Mouse (Mus musculus): ENCODE data around the gene Pskh1. TPM values are rescaled to one million over a fixed set of nuclear protein-coding genes. Genes with fewer than 3 reads are reported as not detected.

Gene Pskh1
- polyA plus RNA-seq, 1 experiment from 2014 or later = 21.4 TPM

- Histone ChIP-seq H3K4me1 (replicated peaks; ENCODE audit: control insufficient read depth, insufficient read depth, low read length) (peaks cover 26% of the 10 kb centered on the region), H3K4me3 (ENCODE audit: low read depth, low read length) (peak overlapping the region; percentile 89)
These were observed 66.6 kb downstream of the Pskh1 start for GRCm38 (mm10) chr8:105966692-105967311.

GRCm38 (mm10) chr8:105969367-105969766 is 69.1 kb downstream of the Pskh1 start:
- DNase-seq (ENCODE audit: low spot score) (no peak), ATAC-seq (replicated peaks; ENCODE audit: low FRiP score) (no peak)
- peaks cover 15% of the 10 kb centered on the region for H3K4me1 ChIP-seq (replicated peaks; ENCODE audit: control insufficient read depth, insufficient read depth, low read length)
- no peaks in the 10 kb centered on the region for H3K9me3 ChIP-seq (ENCODE audit: control insufficient read depth, low read length)
- WGBS = 87% methylated on average over 1 of the region's 1 CpGs
- no peak overlapping the region for H3K4me3 ChIP-seq (ENCODE audit: low read depth, low read length)
- H3K27ac ChIP-seq (ENCODE audit: low read depth, low read length) = no peak overlapping the region
- H3K27me3 ChIP-seq (replicated peaks; ENCODE audit: control insufficient read depth, insufficient read depth, low read length) = no peaks in the 10 kb centered on the region
- no peak overlapping the region for H3K9ac ChIP-seq (ENCODE audit: low read depth, low read length)
- no peaks in the 10 kb centered on the region for H3K36me3 ChIP-seq (ENCODE audit: control insufficient read depth, insufficient read depth, low read length)
- no peak overlapping the region for H3K4me2 ChIP-seq

More at GRCm38 (mm10) chr8:105966692-105967311, 66.6 kb downstream of the Pskh1 start:
- no peaks in the 10 kb centered on the region for H3K27me3 ChIP-seq (replicated peaks; ENCODE audit: control insufficient read depth, insufficient read depth, low read length)
- H3K36me3 ChIP-seq (ENCODE audit: control insufficient read depth, insufficient read depth, low read length) = no peaks in the 10 kb centered on the region
- H3K9me3 ChIP-seq (ENCODE audit: control insufficient read depth, low read length) = no peaks in the 10 kb centered on the region
- ATAC-seq (replicated peaks; ENCODE audit: low FRiP score) = peak; percentile 78
- H3K27ac ChIP-seq (ENCODE audit: low read depth, low read length) = peak overlapping the region; percentile 95
- H3K4me2 ChIP-seq = peak overlapping the region; percentile 93
- H3K9ac ChIP-seq (ENCODE audit: low read depth, low read length) = peak overlapping the region; percentile 90
- WGBS = 4% methylated on average over 19 of the region's 19 CpGs
- peak; percentile 79 for DNase-seq (ENCODE audit: low spot score)

GRCm38 (mm10) chr8:105971019-105971720 is 70.9 kb downstream of the Pskh1 start:
- Histone ChIP-seq H3K4me3 (ENCODE audit: low read depth, low read length) (no peak overlapping the region), H3K9me3 (ENCODE audit: control insufficient read depth, low read length) (no peaks in the 10 kb centered on the region), H3K4me1 (replicated peaks; ENCODE audit: control insufficient read depth, insufficient read depth, low read length) (peaks cover 7% of the 10 kb centered on the region), H3K4me2 (no peak overlapping the region), H3K27ac (ENCODE audit: low read depth, low read length) (no peak overlapping the region), H3K36me3 (ENCODE audit: control insufficient read depth, insufficient read depth, low read length) (no peaks in the 10 kb centered on the region), H3K9ac (ENCODE audit: low read depth, low read length) (no peak overlapping the region), H3K27me3 (replicated peaks; ENCODE audit: control insufficient read depth, insufficient read depth, low read length) (no peaks in the 10 kb centered on the region)
- ATAC-seq (replicated peaks; ENCODE audit: low FRiP score) (no peak), DNase-seq (ENCODE audit: low spot score) (no peak)
- WGBS = 79% methylated on average over 8 of the region's 8 CpGs

GRCm38 (mm10) chr8:105975363-105975762 is 75.1 kb downstream of the Pskh1 start:
- 73% methylated on average over 7 of the region's 7 CpGs for WGBS
- ATAC-seq (replicated peaks; ENCODE audit: low FRiP score) (no peak), DNase-seq (ENCODE audit: low spot score) (no peak)
- H3K27me3 ChIP-seq (replicated peaks; ENCODE audit: control insufficient read depth, insufficient read depth, low read length) = no peaks in the 10 kb centered on the region
- no peak overlapping the region for H3K9ac ChIP-seq (ENCODE audit: low read depth, low read length)
- no peak overlapping the region for H3K27ac ChIP-seq (ENCODE audit: low read depth, low read length)
- H3K9me3 ChIP-seq (ENCODE audit: control insufficient read depth, low read length) = no peaks in the 10 kb centered on the region
- no peaks in the 10 kb centered on the region; the same call in 1 of the 2 replicates for H3K4me1 ChIP-seq (replicated peaks; ENCODE audit: control insufficient read depth, insufficient read depth, low read length)
- no peak overlapping the region for H3K4me2 ChIP-seq
- H3K36me3 ChIP-seq (ENCODE audit: control insufficient read depth, insufficient read depth, low read length) = no peaks in the 10 kb centered on the region
- H3K4me3 ChIP-seq (ENCODE audit: low read depth, low read length) = no peak overlapping the region

GRCm38 (mm10) chr8:105979325-105979724 is 79.1 kb downstream of the Pskh1 start, which contains the start of gene Dpep3:
Gene Dpep3 (minus strand): TSS chr8:105979429.
- H3K27me3 ChIP-seq (replicated peaks; ENCODE audit: control insufficient read depth, insufficient read depth, low read length) = no peaks in the 10 kb centered on the region
- no peaks in the 10 kb centered on the region for H3K36me3 ChIP-seq (ENCODE audit: control insufficient read depth, insufficient read depth, low read length)
- H3K9ac ChIP-seq (ENCODE audit: low read depth, low read length) = no peak within 1 kb of the TSS
- WGBS = 93% methylated on average over 15 of the region's 15 CpGs
- DNase-seq (ENCODE audit: low spot score) (no peak), ATAC-seq (replicated peaks; ENCODE audit: low FRiP score) (no peak)
- no peak within 1 kb of the TSS for H3K27ac ChIP-seq (ENCODE audit: low read depth, low read length)
- no peak within 1 kb of the TSS for H3K4me3 ChIP-seq (ENCODE audit: low read depth, low read length)
- no peak within 1 kb of the TSS for H3K4me2 ChIP-seq
- H3K4me1 ChIP-seq (replicated peaks; ENCODE audit: control insufficient read depth, insufficient read depth, low read length) = no peaks in the 10 kb centered on the region; the same call in 1 of the 2 replicates
- H3K9me3 ChIP-seq (ENCODE audit: control insufficient read depth, low read length) = no peaks in the 10 kb centered on the region

GRCm38 (mm10) chr8:105981146-105981545 is 80.9 kb downstream of the Pskh1 start:
- Histone ChIP-seq H3K9ac (ENCODE audit: low read depth, low read length) (no peak overlapping the region), H3K36me3 (ENCODE audit: control insufficient read depth, insufficient read depth, low read length) (no peaks in the 10 kb centered on the region), H3K4me2 (no peak overlapping the region), H3K4me3 (ENCODE audit: low read depth, low read length) (no peak overlapping the region), H3K27ac (ENCODE audit: low read depth, low read length) (no peak overlapping the region), H3K27me3 (replicated peaks; ENCODE audit: control insufficient read depth, insufficient read depth, low read length) (no peaks in the 10 kb centered on the region), H3K4me1 (replicated peaks; ENCODE audit: control insufficient read depth, insufficient read depth, low read length) (no peaks in the 10 kb centered on the region; the same call in 1 of the 2 replicates), H3K9me3 (ENCODE audit: control insufficient read depth, low read length) (no peaks in the 10 kb centered on the region)
- WGBS = 88% methylated on average over 1 of the region's 1 CpGs
- DNase-seq (ENCODE audit: low spot score) = no peak
- no peak for ATAC-seq (replicated peaks; ENCODE audit: low FRiP score)

Small RNA genes lying within 50 kb of the gene (microRNA-seq; reads per million reads assigned to microRNA genes)
- not detected for gene Mir7074 (ENCODE audit: borderline number of aligned reads)

Other genes starting within 250 kb of the Pskh1 start
- 0.82 and 0.90 TPM in 2 replicates for gene Carmil2, start 214.2 kb upstream of the Pskh1 start, polyA plus RNA-seq (2014; fragmentation: Nextera tagmentation; extraction: Ambion mirVana)
- gene Acd, start 199.3 kb upstream of the Pskh1 start, polyA plus RNA-seq (2014; fragmentation: Nextera tagmentation; extraction: Ambion mirVana) = 47.5 and 47.8 TPM in 2 replicates
- gene Pard6a, start 199.3 kb upstream of the Pskh1 start, polyA plus RNA-seq (2014; fragmentation: Nextera tagmentation; extraction: Ambion mirVana) = 12.8 and 18.2 TPM in 2 replicates
- 0.26 TPM in 1 of 2 replicates, not detected in the other for gene 4933405L10Rik, start 192.8 kb upstream of the Pskh1 start, polyA plus RNA-seq (2014; fragmentation: Nextera tagmentation; extraction: Ambion mirVana)
- 22.3 and 23.6 TPM in 2 replicates for gene Enkd1, start 192.2 kb upstream of the Pskh1 start, polyA plus RNA-seq (2014; fragmentation: Nextera tagmentation; extraction: Ambion mirVana)
- gene Gfod2, start 141.8 kb upstream of the Pskh1 start, polyA plus RNA-seq (2014; fragmentation: Nextera tagmentation; extraction: Ambion mirVana) = 9.0 and 10.7 TPM in 2 replicates
- 20.2 and 22.0 TPM in 2 replicates for gene Ranbp10, start 73.1 kb upstream of the Pskh1 start, polyA plus RNA-seq (2014; fragmentation: Nextera tagmentation; extraction: Ambion mirVana)
- 0.12 TPM in 1 of 2 replicates, not detected in the other for gene Tsnaxip1, start 72.7 kb upstream of the Pskh1 start, polyA plus RNA-seq (2014; fragmentation: Nextera tagmentation; extraction: Ambion mirVana)
- gene Cenpt, start 47.2 kb upstream of the Pskh1 start, polyA plus RNA-seq (2014; fragmentation: Nextera tagmentation; extraction: Ambion mirVana) = 37.0 and 37.5 TPM in 2 replicates
- 62.0 and 66.5 TPM in 2 replicates for gene Thap11, start 45.3 kb upstream of the Pskh1 start, polyA plus RNA-seq (2014; fragmentation: Nextera tagmentation; extraction: Ambion mirVana)
- gene Nutf2, start 39.9 kb upstream of the Pskh1 start, polyA plus RNA-seq (2014; fragmentation: Nextera tagmentation; extraction: Ambion mirVana) = 304 and 312 TPM in 2 replicates
- 43.7 and 47.5 TPM in 2 replicates for gene Edc4, start 19.6 kb upstream of the Pskh1 start, polyA plus RNA-seq (2014; fragmentation: Nextera tagmentation; extraction: Ambion mirVana)
- gene Nrn1l, start 6.9 kb upstream of the Pskh1 start, polyA plus RNA-seq (2014; fragmentation: Nextera tagmentation; extraction: Ambion mirVana) = not detected in 2 replicates
- 1.9 and 3.0 TPM in 2 replicates for gene Ctrl, start 33.4 kb downstream of the Pskh1 start, polyA plus RNA-seq (2014; fragmentation: Nextera tagmentation; extraction: Ambion mirVana)
- gene Psmb10, start 38.0 kb downstream of the Pskh1 start, polyA plus RNA-seq (2014; fragmentation: Nextera tagmentation; extraction: Ambion mirVana) = 142 and 160 TPM in 2 replicates
- gene Lcat, start 42.9 kb downstream of the Pskh1 start, polyA plus RNA-seq (2014; fragmentation: Nextera tagmentation; extraction: Ambion mirVana) = 32.1 and 32.7 TPM in 2 replicates
- gene Slc12a4, start 65.7 kb downstream of the Pskh1 start, polyA plus RNA-seq (2014; fragmentation: Nextera tagmentation; extraction: Ambion mirVana) = 25.6 and 25.8 TPM in 2 replicates
- not detected in 2 replicates for gene Dpep3, start 79.0 kb downstream of the Pskh1 start, polyA plus RNA-seq (2014; fragmentation: Nextera tagmentation; extraction: Ambion mirVana)
- 24.0 and 25.0 TPM in 2 replicates for gene Dus2, start 90.9 kb downstream of the Pskh1 start, polyA plus RNA-seq (2014; fragmentation: Nextera tagmentation; extraction: Ambion mirVana)
- gene Dpep2nb, start 105.5 kb downstream of the Pskh1 start, polyA plus RNA-seq (2014; fragmentation: Nextera tagmentation; extraction: Ambion mirVana) = not detected in 2 replicates
- gene Ddx28, start 111.4 kb downstream of the Pskh1 start, polyA plus RNA-seq (2014; fragmentation: Nextera tagmentation; extraction: Ambion mirVana) = 22.3 and 22.5 TPM in 2 replicates
- gene Nfatc3, start 158.4 kb downstream of the Pskh1 start, polyA plus RNA-seq (2014; fragmentation: Nextera tagmentation; extraction: Ambion mirVana) = 5.3 and 6.2 TPM in 2 replicates
- gene Esrp2, start 236.5 kb downstream of the Pskh1 start, polyA plus RNA-seq (2014; fragmentation: Nextera tagmentation; extraction: Ambion mirVana) = 11.6 and 12.7 TPM in 2 replicates
- 9.2 and 9.6 TPM in 2 replicates for gene Pla2g15, start 250.0 kb downstream of the Pskh1 start, polyA plus RNA-seq (2014; fragmentation: Nextera tagmentation; extraction: Ambion mirVana)

Measured in liver, embryonic 11.5 days (tissue).